Mouse (Mus musculus): ENCODE measurements at regions not wholly inside any gene's neighbourhood (a gene's known extent, or its start where the extent isn't known, plus 50 kb on each side); places are given as distances from the start of the nearest gene placed in this dataset.

GRCm38 (mm10) chr11:114446617-114447460 is 221.5 kb upstream of the Rpl38 start:
- H3K4me1 ChIP-seq, result peaks cover 39% of the 10 kb centered on the region
- 0 out of 2 replicates have a peak, but pooled peaks have one; percentile 33 for ATAC-seq (ENCODE audit: low FRiP score)
- H3K4me3 ChIP-seq, result peak overlapping the region; percentile 21
- peak overlapping the region; percentile 66 for H3K27ac ChIP-seq
- no peaks in the 10 kb centered on the region for H3K9me3 ChIP-seq (replicated peaks)
- peak overlapping the region; percentile 51 for H3K4me2 ChIP-seq (replicated peaks)
- peaks cover 7% of the 10 kb centered on the region for H3K27me3 ChIP-seq
- H3K9ac ChIP-seq, result no peak overlapping the region
- 9% methylated on average over 22 of the region's 23 CpGs for whole genome bisulfite sequencing
- H3K36me3 ChIP-seq, result no peaks in the 10 kb centered on the region

- 3% methylated on average over 8 of the region's 8 CpGs for WGBS
- ATAC-seq (ENCODE audit: low FRiP score), result 0 out of 2 replicates have a peak, but pooled peaks have one; percentile 23
- Histone ChIP-seq H3K27ac (peak overlapping the region; percentile 66; the same call in 1 of the 2 replicates), H3K27me3 (peaks cover 7% of the 10 kb centered on the region; the same call in 1 of the 2 replicates), H3K9me3 (replicated peaks) (no peaks in the 10 kb centered on the region), H3K36me3 (no peaks in the 10 kb centered on the region), H3K4me1 (peaks cover 39% of the 10 kb centered on the region), H3K4me3 (peak overlapping the region; percentile 21; the same call in 1 of the 2 replicates), H3K4me2 (replicated peaks) (peak overlapping the region; percentile 51), H3K9ac (no peak overlapping the region)
These were observed 222.2 kb upstream of the Rpl38 start for GRCm38 (mm10) chr11:114446075-114446616.

- no peak overlapping the region for H3K9ac ChIP-seq
- H3K27ac ChIP-seq, result no peak overlapping the region
- no peak overlapping the region for H3K4me3 ChIP-seq
- ATAC-seq (ENCODE audit: low FRiP score), result no peak
- H3K9me3 ChIP-seq (replicated peaks), result no peaks in the 10 kb centered on the region
- no peak overlapping the region for H3K4me2 ChIP-seq (replicated peaks)
- 40% methylated on average over 8 of the region's 8 CpGs for WGBS
- H3K36me3 ChIP-seq, result no peaks in the 10 kb centered on the region
- peaks cover 39% of the 10 kb centered on the region for H3K4me1 ChIP-seq
- peaks cover 7% of the 10 kb centered on the region for H3K27me3 ChIP-seq
These were observed 224.1 kb upstream of the Rpl38 start for GRCm38 (mm10) chr11:114444211-114444610.

- ATAC-seq (ENCODE audit: low FRiP score), result no peak
- Histone ChIP-seq H3K4me2 (replicated peaks) (no peak overlapping the region), H3K36me3 (no peaks in the 10 kb centered on the region), H3K27ac (no peak overlapping the region), H3K9me3 (replicated peaks) (no peaks in the 10 kb centered on the region), H3K4me3 (no peak overlapping the region), H3K9ac (no peak overlapping the region), H3K4me1 (peaks cover 33% of the 10 kb centered on the region), H3K27me3 (peaks cover 7% of the 10 kb centered on the region)
- WGBS, result 77% methylated on average over 5 of the region's 5 CpGs
These were observed 224.9 kb upstream of the Rpl38 start for GRCm38 (mm10) chr11:114443444-114443843.

GRCm38 (mm10) chr11:114439314-114439713 is 229.0 kb upstream of the Rpl38 start:
- H3K27me3 ChIP-seq, result peaks cover 20% of the 10 kb centered on the region
- H3K4me3 ChIP-seq, result no peak overlapping the region
- no peak for ATAC-seq (ENCODE audit: low FRiP score)
- no peak overlapping the region for H3K4me2 ChIP-seq (replicated peaks)
- no peaks in the 10 kb centered on the region for H3K36me3 ChIP-seq
- no peaks in the 10 kb centered on the region for H3K9me3 ChIP-seq (replicated peaks)
- 96% methylated on average over 4 of the region's 4 CpGs for WGBS
- H3K4me1 ChIP-seq, result peaks cover 5% of the 10 kb centered on the region
- no peak overlapping the region for H3K27ac ChIP-seq
- no peak overlapping the region for H3K9ac ChIP-seq

GRCm38 (mm10) chr11:114435788-114436187 is 232.5 kb upstream of the Rpl38 start:
- 59% methylated on average over 1 of the region's 1 CpGs for WGBS
- Histone ChIP-seq H3K27ac (no peak overlapping the region), H3K4me1 (peaks cover 8% of the 10 kb centered on the region), H3K4me2 (replicated peaks) (no peak overlapping the region), H3K27me3 (peaks cover 21% of the 10 kb centered on the region), H3K9me3 (replicated peaks) (no peaks in the 10 kb centered on the region), H3K9ac (no peak overlapping the region), H3K4me3 (no peak overlapping the region), H3K36me3 (no peaks in the 10 kb centered on the region)
- ATAC-seq (ENCODE audit: low FRiP score), result no peak

- Histone ChIP-seq H3K4me1 (peaks cover 14% of the 10 kb centered on the region), H3K27ac (no peak overlapping the region), H3K4me3 (no peak overlapping the region), H3K36me3 (no peaks in the 10 kb centered on the region), H3K9me3 (replicated peaks) (no peaks in the 10 kb centered on the region), H3K27me3 (peaks cover 21% of the 10 kb centered on the region), H3K9ac (no peak overlapping the region), H3K4me2 (replicated peaks) (no peak overlapping the region)
- peak; percentile 40; the same call in 1 of the 2 replicates for ATAC-seq (ENCODE audit: low FRiP score)
- WGBS, result 10% methylated on average over 5 of the region's 5 CpGs
These were observed 234.8 kb upstream of the Rpl38 start for GRCm38 (mm10) chr11:114433561-114433960.

- H3K27me3 ChIP-seq, result peaks cover 7% of the 10 kb centered on the region
These were observed 242.9 kb upstream of the Rpl38 start for GRCm38 (mm10) chr11:114425447-114425846.

GRCm38 (mm10) chr11:114423322-114423721 is 245.0 kb upstream of the Rpl38 start:
- H3K27me3 ChIP-seq, result peaks cover 6% of the 10 kb centered on the region
- no peak for ATAC-seq (ENCODE audit: low FRiP score)
- H3K27ac ChIP-seq, result no peak overlapping the region
- no peak overlapping the region for H3K4me3 ChIP-seq
- H3K9me3 ChIP-seq (replicated peaks), result 0 out of 2 replicates have a peak, but pooled peaks cover 3% of the 10 kb centered on the region
- no peak overlapping the region for H3K4me2 ChIP-seq (replicated peaks)
- H3K9ac ChIP-seq, result no peak overlapping the region
- WGBS, result 77% methylated on average over 19 of the region's 19 CpGs
- H3K4me1 ChIP-seq, result no peaks in the 10 kb centered on the region
- no peaks in the 10 kb centered on the region for H3K36me3 ChIP-seq

More at GRCm38 (mm10) chr11:114425447-114425846, 242.9 kb upstream of the Rpl38 start:
- H3K9me3 ChIP-seq (replicated peaks), result no peaks in the 10 kb centered on the region
- ATAC-seq (ENCODE audit: low FRiP score), result no peak
- peaks cover 6% of the 10 kb centered on the region for H3K4me1 ChIP-seq
- no peak overlapping the region for H3K9ac ChIP-seq
- no peak overlapping the region for H3K4me3 ChIP-seq
- H3K27ac ChIP-seq, result no peak overlapping the region
- no peaks in the 10 kb centered on the region for H3K36me3 ChIP-seq
- 93% methylated on average over 14 of the region's 14 CpGs for WGBS
- H3K4me2 ChIP-seq (replicated peaks), result no peak overlapping the region

GRCm38 (mm10) chr11:114419002-114419401 is 249.3 kb upstream of the Rpl38 start:
- H3K9ac ChIP-seq, result no peak overlapping the region
- H3K4me3 ChIP-seq, result no peak overlapping the region
- H3K4me2 ChIP-seq (replicated peaks), result no peak overlapping the region
- no peak for ATAC-seq (ENCODE audit: low FRiP score)
- H3K27ac ChIP-seq, result no peak overlapping the region
- H3K36me3 ChIP-seq, result no peaks in the 10 kb centered on the region
- H3K9me3 ChIP-seq (replicated peaks), result 0 out of 2 replicates have a peak, but pooled peaks cover 3% of the 10 kb centered on the region
- no peaks in the 10 kb centered on the region for H3K27me3 ChIP-seq
- WGBS, result 80% methylated on average over 7 of the region's 7 CpGs
- no peaks in the 10 kb centered on the region for H3K4me1 ChIP-seq

- WGBS, result 79% methylated on average over 6 of the region's 6 CpGs
These were observed 252.2 kb upstream of the Rpl38 start for GRCm38 (mm10) chr11:114416168-114416567.

GRCm38 (mm10) chr11:114404401-114404800 is 263.9 kb upstream of the Rpl38 start:
- no peak for ATAC-seq (ENCODE audit: low FRiP score)
- Histone ChIP-seq H3K4me3 (no peak overlapping the region), H3K27me3 (no peaks in the 10 kb centered on the region; the same call in 1 of the 2 replicates), H3K9ac (no peak overlapping the region), H3K36me3 (no peaks in the 10 kb centered on the region), H3K4me1 (peaks cover 23% of the 10 kb centered on the region), H3K27ac (no peak overlapping the region), H3K4me2 (replicated peaks) (no peak overlapping the region), H3K9me3 (replicated peaks) (0 out of 2 replicates have a peak, but pooled peaks cover 3% of the 10 kb centered on the region)
- WGBS, result 45% methylated on average over 4 of the region's 4 CpGs

More at GRCm38 (mm10) chr11:114416168-114416567, 252.2 kb upstream of the Rpl38 start:
- no peaks in the 10 kb centered on the region for H3K27me3 ChIP-seq
- no peak overlapping the region for H3K4me3 ChIP-seq
- H3K4me2 ChIP-seq (replicated peaks), result no peak overlapping the region
- no peak for ATAC-seq (ENCODE audit: low FRiP score)
- no peak overlapping the region for H3K27ac ChIP-seq
- 0 out of 2 replicates have a peak, but pooled peaks cover 3% of the 10 kb centered on the region for H3K9me3 ChIP-seq (replicated peaks)
- no peaks in the 10 kb centered on the region for H3K36me3 ChIP-seq
- H3K9ac ChIP-seq, result no peak overlapping the region
- H3K4me1 ChIP-seq, result no peaks in the 10 kb centered on the region
